ENCODE assay signal across 8 mouse cellular contexts in the genomic region with DNA sequence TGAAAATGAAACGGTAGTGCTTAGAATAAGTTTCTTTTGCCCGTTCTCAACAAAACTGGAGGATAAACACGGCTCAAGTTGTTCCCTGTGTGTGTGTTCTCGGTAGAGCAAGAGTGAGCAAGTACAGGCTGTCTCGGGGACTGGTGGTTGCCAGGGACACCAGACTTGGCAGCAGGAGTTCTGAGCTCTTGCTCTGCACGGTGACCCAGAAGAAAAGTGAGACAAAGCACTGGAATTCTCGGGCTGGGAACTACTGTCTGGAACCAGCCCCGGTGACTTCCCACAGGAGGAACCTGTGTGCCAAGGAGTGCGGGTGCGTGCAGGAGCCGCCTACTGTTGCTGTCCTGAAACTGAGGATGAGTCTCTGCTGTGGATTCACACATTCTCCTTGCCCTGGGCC.
DNase-seq lines count a peak whose midpoint lies in the region; ATAC-seq and TF ChIP-seq lines count a peak whose summit lies in the region.
"Had no signal": no experiment of that assay in that cellular context is flagged by ENCODE, and none has a peak within 500 bp of the region (broad histone marks: within the 10 kb centered on the region; RNA-seq: fewer than 3 reads in every experiment).

No protein-coding gene starts in this region.

- intact Hi-C loops in left cerebral cortex, adult 2 months (cut with DNase I) = no loop called here

- no peak overlapping the region for H3K4me2 ChIP-seq in neural tube, embryonic 11.5 days (ENCODE audit: low read depth)
- no peak overlapping the region for H3K4me2 ChIP-seq in forebrain, postnatal 0 days (ENCODE audit: low read depth)
- no peak overlapping the region for H3K4me2 ChIP-seq in hindbrain, embryonic 12.5 days (replicated peaks)
- H3K4me2 ChIP-seq: limb, embryonic 13.5 days had no signal

- TF ChIP-seq CTCF in forebrain, postnatal 0 days (IDR thresholded peaks at IDR 0.05; ENCODE audit: low read depth) = no peak
- no peak; the same call in 1 of the 2 replicates for TF ChIP-seq CTCF in left cerebral cortex, adult 2 months (IDR thresholded peaks at IDR 0.05)

- H3K36me3 ChIP-seq in neural tube, embryonic 11.5 days (ENCODE audit: control insufficient read depth, insufficient read depth, low read length) = no peaks in the 10 kb centered on the region
- no peaks in the 10 kb centered on the region for H3K36me3 ChIP-seq in forebrain, postnatal 0 days (ENCODE audit: insufficient read depth)
- H3K36me3 ChIP-seq in hindbrain, embryonic 12.5 days = no peaks in the 10 kb centered on the region
- H3K36me3 ChIP-seq: limb, embryonic 13.5 days had no signal

- no peak for ATAC-seq in neural tube, embryonic 11.5 days (ENCODE audit: insufficient read depth, low FRiP score, low TSS enrichment)
- ATAC-seq in forebrain, postnatal 0 days = peak; percentile 60
- ATAC-seq in hindbrain, embryonic 12.5 days (ENCODE audit: low FRiP score) = peak; percentile 63; the same call in 1 of the 2 replicates
- no peak for ATAC-seq in activated CD4-positive, CD25-positive, alpha-beta regulatory T cell, adult 4 months

- no peaks in the 10 kb centered on the region for H3K9me3 ChIP-seq in neural tube, embryonic 11.5 days (ENCODE audit: control insufficient read depth, low read length)
- no peaks in the 10 kb centered on the region for H3K9me3 ChIP-seq in forebrain, postnatal 0 days (ENCODE audit: low read length)
- no peaks in the 10 kb centered on the region for H3K9me3 ChIP-seq in hindbrain, embryonic 12.5 days (replicated peaks)
- H3K9me3 ChIP-seq: limb, embryonic 13.5 days had no signal

- peak; percentile 37 for DNase-seq in neural tube, embryonic 11.5 days (ENCODE audit: low spot score)
- DNase-seq in neural tube, embryonic 10.5 days (ENCODE audit: extremely low spot score, low spot score) = no peak
- peak; percentile 47 for DNase-seq in forebrain, postnatal 0 days
- DNase-seq in left cerebral cortex, adult 2 months (ENCODE audit: extremely low spot score in 1 of 2, low spot score in 2 of 2) = peak; percentile 22 to 24
- DNase-seq in telencephalon, adult 2 months (ENCODE audit: low read depth, low spot score) = peak; percentile 38

- no peak overlapping the region for H3K27ac ChIP-seq in neural tube, embryonic 11.5 days (ENCODE audit: low read depth, low read length)
- H3K27ac ChIP-seq in forebrain, postnatal 0 days (ENCODE audit: low read depth, low read length) = no peak overlapping the region
- peak overlapping the region; percentile 35; the same call in 1 of the 2 replicates for H3K27ac ChIP-seq in hindbrain, embryonic 12.5 days
- no peak overlapping the region for H3K27ac ChIP-seq in left cerebral cortex, adult 2 months
- H3K27ac ChIP-seq: limb, embryonic 13.5 days had no signal

- WGBS in neural tube, embryonic 11.5 days = 50% methylated on average over 11 of the region's 11 CpGs
- 24% methylated on average over 11 of the region's 11 CpGs for WGBS in forebrain, postnatal 0 days
- 33% methylated on average over 11 of the region's 11 CpGs for WGBS in hindbrain, embryonic 12.5 days

- H3K4me3 ChIP-seq in neural tube, embryonic 11.5 days (ENCODE audit: low read depth, low read length) = no peak overlapping the region
- no peak overlapping the region for H3K4me3 ChIP-seq in forebrain, postnatal 0 days (ENCODE audit: low read depth, low read length)
- H3K4me3 ChIP-seq in hindbrain, embryonic 12.5 days = no peak overlapping the region
- H3K4me3 ChIP-seq in left cerebral cortex, adult 2 months = no peak overlapping the region
- H3K4me3 ChIP-seq: limb, embryonic 13.5 days had no signal

- no peak overlapping the region for H3K9ac ChIP-seq in neural tube, embryonic 11.5 days (ENCODE audit: low read length)
- H3K9ac ChIP-seq in forebrain, postnatal 0 days = no peak overlapping the region
- no peak overlapping the region for H3K9ac ChIP-seq in hindbrain, embryonic 12.5 days
- H3K9ac ChIP-seq: limb, embryonic 13.5 days had no signal

- H3K4me1 ChIP-seq in neural tube, embryonic 11.5 days (ENCODE audit: control insufficient read depth, insufficient read depth, low read length) = peaks cover 6% of the 10 kb centered on the region; the same call in 1 of the 2 replicates
- peaks cover 3% of the 10 kb centered on the region; the same call in 1 of the 2 replicates for H3K4me1 ChIP-seq in forebrain, postnatal 0 days (ENCODE audit: insufficient read depth)
- H3K4me1 ChIP-seq in hindbrain, embryonic 12.5 days = peaks cover 24% of the 10 kb centered on the region
- H3K4me1 ChIP-seq: limb, embryonic 13.5 days had no signal

- H3K27me3 ChIP-seq in neural tube, embryonic 11.5 days (ENCODE audit: control insufficient read depth, insufficient read depth, low read length) = no peaks in the 10 kb centered on the region
- no peaks in the 10 kb centered on the region for H3K27me3 ChIP-seq in forebrain, postnatal 0 days (ENCODE audit: insufficient read depth, low read length)
- H3K27me3 ChIP-seq in hindbrain, embryonic 12.5 days = no peaks in the 10 kb centered on the region
- H3K27me3 ChIP-seq: limb, embryonic 13.5 days had no signal

Comparison
In these comparisons a context has a peak if more than half of its experiments do, and no peak if none do; other contexts are left out.
1. ATAC-seq: peak in forebrain, postnatal 0 days (single experiment) and hindbrain, embryonic 12.5 days (single experiment); none in neural tube, embryonic 11.5 days (single experiment) and activated CD4-positive, CD25-positive, alpha-beta regulatory T cell, adult 4 months (single experiment).